Mouse (Mus musculus) ES-E14 (cell line): ENCODE measurements around the gene Evx2. TPM values are rescaled to one million over a fixed set of nuclear protein-coding genes. Genes with fewer than 3 reads are reported as not detected.

Experiments
- DNase-seq: peaks from one replicate; pipeline ENCODE4 v3.0.0-alpha.2; 2013; ENCODE audit warnings: low read depth, low spot score
- H3K27ac ChIP-seq: 2 replicates; pipeline ENCODE4 v1.5.1; 2012; ENCODE audit warnings: low read depth, mild to moderate bottlenecking, low read length, moderate library complexity, mixed read lengths; ENCODE audit not compliant: poor library complexity, insufficient read depth, severe bottlenecking
- H3K36me3 ChIP-seq: 2 replicates; pipeline ENCODE4 v1.6.1; 2012; ENCODE audit warnings: mild to moderate bottlenecking, low read length, moderate library complexity, mixed read lengths; ENCODE audit not compliant: control insufficient read depth, poor library complexity, insufficient read depth, severe bottlenecking
- H3K4me1 ChIP-seq, 2 experiments: fragments of 150-350 bp in 1 of 2; sonication (generic) in 1 of 2; 2 replicates each; pipeline ENCODE4 v1.6.1; 2012; ENCODE audit warnings: low read length in 2 of 2, mild to moderate bottlenecking in 1 of 2, mixed read lengths in 1 of 2; ENCODE audit not compliant: control insufficient read depth in 2 of 2, insufficient read depth in 2 of 2, poor library complexity in 1 of 2
- H3K4me3 ChIP-seq, 2 experiments: fragments of 150-350 bp in 1 of 2; sonication (generic) in 1 of 2; 2 replicates each; pipeline ENCODE4 v1.5.1; 2012; ENCODE audit warnings: low read length in 2 of 2, low read depth in 1 of 2, mild to moderate bottlenecking in 1 of 2, mixed read lengths in 1 of 2; ENCODE audit not compliant: insufficient read depth in 1 of 2, poor library complexity in 1 of 2, severe bottlenecking in 1 of 2
- H3K9ac ChIP-seq: 2 replicates; pipeline ENCODE4 v1.6.1; 2012; ENCODE audit warnings: low read depth, mild to moderate bottlenecking, low read length, mixed read lengths; ENCODE audit not compliant: poor library complexity, insufficient read depth, severe bottlenecking
- H3K9me3 ChIP-seq: fragments of 150-350 bp; sonication (generic); 2 replicates; pipeline ENCODE4 v1.6.1; 2012; ENCODE audit warnings: low read depth, mild to moderate bottlenecking, low read length; ENCODE audit not compliant: control insufficient read depth, insufficient read depth
- CHD2 ChIP-seq: IDR thresholded peaks from 2 replicates; pipeline ENCODE4 v1.6.1; 2014; ENCODE audit warnings: mild to moderate bottlenecking, low read depth, low read length, inconsistent platforms
- HCFC1 ChIP-seq: IDR thresholded peaks from 2 replicates; pipeline ENCODE4 v1.6.1; 2012; ENCODE audit warnings: low read length, inconsistent platforms, borderline replicate concordance; ENCODE audit not compliant: insufficient read depth
- MAFK ChIP-seq: IDR thresholded peaks from 2 replicates; pipeline ENCODE4 v1.6.1; 2014; ENCODE audit warnings: mild to moderate bottlenecking, low read depth, low read length, inconsistent platforms; ENCODE audit not compliant: insufficient read depth
- ZC3H11A ChIP-seq: IDR thresholded peaks from 2 replicates; pipeline ENCODE4 v1.6.1; 2012; ENCODE audit warnings: low read depth, mild to moderate bottlenecking, inconsistent platforms, low read length, borderline replicate concordance
- ZNF384 ChIP-seq: IDR thresholded peaks from 2 replicates; pipeline ENCODE4 v1.6.1; 2012; ENCODE audit warnings: low read depth, low read length, inconsistent platforms
- in situ Hi-C, 2 experiments: fragments of 600-800 bp; cut with MboI; formaldehyde crosslinking; loops; one replicate each; pipeline ENCODE4 v1.15.1; 2025; ENCODE audit warnings: low sequenced_read_pairs in 2 of 2, inconsistent platforms in 1 of 2; ENCODE audit not compliant: unreplicated experiment in 2 of 2
- total RNA-seq: library from RNA; depleted of rRNA; stranded (reverse); fragments of 300-350 nt; gene quantifications from 2 replicates; pipeline ENCODE4 v1.2.3, GENCODE M21; 2012

The Evx2 gene
- total RNA-seq, 1 experiment = not detected

DNA sequence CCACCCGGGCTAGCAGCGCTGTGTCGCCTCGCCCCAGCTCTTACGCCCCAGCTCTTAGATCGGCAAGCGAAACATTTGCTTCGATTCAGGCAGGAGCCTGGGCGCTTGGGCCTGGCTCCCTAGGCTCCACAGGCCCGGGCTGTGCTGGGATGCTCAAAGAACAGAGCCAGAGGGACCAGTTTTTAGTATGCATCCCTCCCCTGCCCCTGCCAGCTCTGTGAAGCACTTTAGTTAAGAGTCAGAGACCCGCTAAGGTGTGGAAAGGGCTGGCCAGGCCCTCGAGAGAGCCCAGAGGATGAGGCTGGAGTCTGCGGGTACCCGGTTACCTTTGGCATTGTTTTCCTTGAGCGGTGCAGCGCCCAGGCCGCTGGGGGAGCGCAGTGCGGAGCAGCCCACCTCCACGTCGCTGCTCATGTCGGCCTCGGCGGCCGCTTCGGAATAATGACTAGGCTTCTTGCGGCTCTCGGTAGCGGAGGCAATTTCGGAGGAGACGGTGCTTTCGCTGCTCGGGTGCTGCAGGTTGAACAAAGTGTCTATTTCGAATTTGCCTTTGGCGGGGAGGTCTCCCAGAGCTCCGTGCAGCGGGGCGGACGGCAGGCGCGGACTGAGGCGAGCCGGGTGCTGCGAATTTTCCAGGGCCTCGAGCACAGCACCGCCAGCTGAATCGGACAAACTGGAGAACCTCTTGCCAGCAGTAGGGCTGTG lies 538 bp downstream of the Evx2 start:
- Histone ChIP-seq H3K9me3 (no peaks in the 10 kb centered on the region), H3K36me3 (no peaks in the 10 kb centered on the region), H3K9ac (no peak overlapping the region), H3K27ac (no peak overlapping the region), H3K4me1 (peaks cover 0 to 2% of the 10 kb centered on the region in 2 experiments; a peak in 1 of 4 replicates), H3K4me3 (no peak overlapping the region)
- no peak for TF ChIP-seq CHD2
- TF ChIP-seq HCFC1 = no peak
- no peak for TF ChIP-seq MAFK
- in situ Hi-C loops = loop anchor here (25.0 kb wide), 2 partner anchors 597 to 1097 kb away; no protein-coding TSS in a partner anchor
- no peak for DNase-seq

- DNase-seq = no peak
- H3K9ac ChIP-seq = no peak overlapping the region
- no peak for TF ChIP-seq HCFC1
- TF ChIP-seq MAFK = no peak
- in situ Hi-C loops = loop anchor here (25.0 kb wide), 2 partner anchors 596 to 1096 kb away; no protein-coding TSS in a partner anchor
- peaks cover 0 to 2% of the 10 kb centered on the region in 2 experiments; a peak in 1 of 4 replicates for H3K4me1 ChIP-seq
- no peaks in the 10 kb centered on the region for H3K36me3 ChIP-seq
- no peak overlapping the region for H3K27ac ChIP-seq
- no peaks in the 10 kb centered on the region for H3K9me3 ChIP-seq
- H3K4me3 ChIP-seq = peak overlapping the region in 1 of 2 experiments; percentile 8; a peak in 2 of 4 replicates
Observed at GRCm38 (mm10) chr2:74658024-74658666, 1.2 kb downstream of the Evx2 start.

DNA sequence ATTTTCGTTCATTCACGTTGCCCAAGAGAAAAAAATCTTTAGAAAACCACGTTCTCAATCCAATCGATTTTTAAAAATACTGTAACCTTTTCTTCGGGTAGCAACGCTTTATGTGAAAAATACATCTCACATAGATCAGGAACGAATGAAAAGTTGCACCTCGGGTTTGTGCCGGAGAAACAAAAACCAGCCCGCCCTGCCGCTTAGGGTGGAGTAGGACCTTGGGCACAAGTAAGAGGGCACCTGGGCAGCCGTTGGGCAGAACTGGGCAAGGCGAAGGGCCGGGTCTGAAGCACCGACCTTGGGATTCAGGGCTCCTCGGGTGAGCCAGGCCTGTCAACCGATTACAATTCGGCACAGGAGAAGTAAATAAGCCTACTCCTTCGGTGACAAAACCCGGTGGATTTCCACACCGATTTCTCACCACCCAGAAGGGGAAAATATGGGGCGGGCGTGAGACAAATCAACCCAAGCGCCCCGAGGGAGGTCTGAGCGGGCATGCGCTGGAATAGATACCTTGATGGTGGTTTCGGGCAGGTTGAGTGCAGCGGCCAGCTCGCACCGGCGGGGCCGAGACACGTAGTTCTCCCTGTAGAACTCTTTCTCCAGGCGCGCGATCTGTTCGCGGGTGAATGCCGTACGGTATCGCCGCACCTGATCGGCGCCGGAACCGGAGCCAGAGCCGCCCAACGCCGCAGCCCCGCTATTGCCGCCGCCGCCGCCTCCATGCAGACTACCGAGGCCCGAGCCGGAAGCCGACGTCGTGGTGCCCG lies 1.9 kb downstream of the Evx2 start:
- DNase-seq = no peak
- peak overlapping the region in 1 of 2 experiments; percentile 8; a peak in 2 of 4 replicates for H3K4me3 ChIP-seq
- TF ChIP-seq ZNF384 = no peak
- no peak for TF ChIP-seq MAFK
- TF ChIP-seq HCFC1 = no peak
- TF ChIP-seq CHD2 = no peak
- no peak for TF ChIP-seq ZC3H11A
- in situ Hi-C loops = loop anchor here (25.0 kb wide), 2 partner anchors 595 to 1095 kb away; no protein-coding TSS in a partner anchor
- H3K27ac ChIP-seq = no peak overlapping the region
- H3K9ac ChIP-seq = no peak overlapping the region
- peaks cover 0 to 2% of the 10 kb centered on the region in 2 experiments; a peak in 1 of 4 replicates for H3K4me1 ChIP-seq
- no peaks in the 10 kb centered on the region for H3K9me3 ChIP-seq
- no peaks in the 10 kb centered on the region for H3K36me3 ChIP-seq

- no peaks in the 10 kb centered on the region for H3K36me3 ChIP-seq
- no peaks in the 10 kb centered on the region for H3K9me3 ChIP-seq
- H3K4me3 ChIP-seq = no peak overlapping the region
- peaks cover 0 to 2% of the 10 kb centered on the region in 2 experiments; a peak in 1 of 4 replicates for H3K4me1 ChIP-seq
- H3K9ac ChIP-seq = no peak overlapping the region
- no peak overlapping the region for H3K27ac ChIP-seq
- DNase-seq = no peak
- no peak for TF ChIP-seq ZNF384
- TF ChIP-seq CHD2 = no peak
- no peak for TF ChIP-seq HCFC1
- TF ChIP-seq MAFK = no peak
- TF ChIP-seq ZC3H11A = no peak
- in situ Hi-C loops = loop anchor here (25.0 kb wide), 2 partner anchors 594 to 1094 kb away; no protein-coding TSS in a partner anchor
Observed at GRCm38 (mm10) chr2:74656632-74657021, 2.7 kb downstream of the Evx2 start.
